Mouse (Mus musculus) kidney, embryonic 14.5 days (tissue): ENCODE measurements around the gene Plscr4. TPM values are rescaled to one million over a fixed set of nuclear protein-coding genes. Genes with fewer than 3 reads are reported as not detected.

ENCODE experiments used
- ATAC-seq: fragments of 200-750 bp; cut with Nextera tagmentation; 2 replicates; pipeline ENCODE4 v1.8.0; 2017; ENCODE audit warnings: moderate number of reproducible peaks, mild to moderate bottlenecking, moderate TSS enrichment, moderate library complexity; ENCODE audit not compliant: low FRiP score, low TSS enrichment
- H3K27ac ChIP-seq: fragments of 300-500 bp; sonication (generic); 2 replicates; pipeline ENCODE4 v1.5.1; 2014; ENCODE audit warnings: low read depth, mild to moderate bottlenecking, low read length, moderate library complexity, mixed read lengths
- H3K27me3 ChIP-seq: fragments of 300-500 bp; sonication (generic); 2 replicates; pipeline ENCODE4 v1.6.1; 2014; ENCODE audit warnings: mild to moderate bottlenecking, low read length; ENCODE audit not compliant: control insufficient read depth, insufficient read depth
- H3K36me3 ChIP-seq: fragments of 300-500 bp; sonication (generic); 2 replicates; pipeline ENCODE4 v1.6.1; 2014; ENCODE audit warnings: low read length, mixed read lengths; ENCODE audit not compliant: control insufficient read depth, insufficient read depth
- H3K4me1 ChIP-seq: fragments of 300-500 bp; sonication (generic); 2 replicates; pipeline ENCODE4 v1.6.1; 2014; ENCODE audit warnings: low read length, mixed read lengths; ENCODE audit not compliant: control insufficient read depth, insufficient read depth
- H3K4me2 ChIP-seq: fragments of 300-500 bp; sonication (generic); replicated peaks from 2 replicates; pipeline ENCODE4 v1.6.1; 2014; ENCODE audit warnings: low read depth, mild to moderate bottlenecking, low read length
- H3K4me3 ChIP-seq: fragments of 300-500 bp; sonication (generic); 2 replicates; pipeline ENCODE4 v1.5.1; 2014; ENCODE audit warnings: mild to moderate bottlenecking, low read length
- H3K9ac ChIP-seq: fragments of 300-500 bp; sonication (generic); 2 replicates; pipeline ENCODE4 v1.6.1; 2014; ENCODE audit warnings: low read depth, mild to moderate bottlenecking, low read length, moderate library complexity
- H3K9me3 ChIP-seq: fragments of 300-500 bp; sonication (generic); 2 replicates; pipeline ENCODE4 v1.6.1; 2016; ENCODE audit warnings: low read length; ENCODE audit not compliant: control insufficient read depth
- WGBS: fragments of 180-500 bp; shearing (Covaris S2); extraction: QIAGEN DNeasy Blood & Tissue Kit; methylation state at CpG from one replicate; pipeline ENCODE4 v1.1.7; 2014; 5-methylcytosine and 5-hydroxymethylcytosine counted together
- polyA plus RNA-seq: library from polyadenylated mRNA; unstranded; fragments of >200 nt; fragmentation: Nextera tagmentation; extraction: Ambion mirVana; gene quantifications from 2 replicates; pipeline ENCODE4 v1.2.1, GENCODE M21; 2014

The Plscr4 gene
- polyA plus RNA-seq, 1 experiment from 2014 or later, result 3.4 TPM

- Histone ChIP-seq H3K4me3 (peak overlapping the region; percentile 73; the same call in 1 of the 2 replicates), H3K4me2 (peak overlapping the region; percentile 96), H3K9ac (no peak overlapping the region; the same call in 1 of the 2 replicates), H3K36me3 (no peaks in the 10 kb centered on the region), H3K4me1 (no peaks in the 10 kb centered on the region), H3K27ac (no peak overlapping the region), H3K27me3 (no peaks in the 10 kb centered on the region), H3K9me3 (no peaks in the 10 kb centered on the region)
- no peak for ATAC-seq
- 97% methylated on average over 2 of the region's 2 CpGs for WGBS
Observed at GRCm38 (mm10) chr9:92458418-92458817, 1.2 kb downstream of the Plscr4 start.

GRCm38 (mm10) chr9:92467724-92468123 is 10.6 kb downstream of the Plscr4 start:
- Histone ChIP-seq H3K36me3 (no peaks in the 10 kb centered on the region), H3K4me1 (no peaks in the 10 kb centered on the region), H3K9ac (no peak overlapping the region), H3K27ac (no peak overlapping the region), H3K4me2 (no peak overlapping the region), H3K4me3 (no peak overlapping the region), H3K9me3 (no peaks in the 10 kb centered on the region), H3K27me3 (no peaks in the 10 kb centered on the region)
- no peak for ATAC-seq
- 84% methylated on average over 4 of the region's 4 CpGs for WGBS

GRCm38 (mm10) chr9:92472256-92472855 is 15.2 kb downstream of the Plscr4 start:
- Histone ChIP-seq H3K27ac (no peak overlapping the region), H3K9ac (no peak overlapping the region), H3K9me3 (no peaks in the 10 kb centered on the region), H3K4me2 (no peak overlapping the region), H3K36me3 (no peaks in the 10 kb centered on the region), H3K4me1 (0 out of 2 replicates have a peak, but pooled peaks cover 2% of the 10 kb centered on the region), H3K4me3 (no peak overlapping the region), H3K27me3 (no peaks in the 10 kb centered on the region)
- ATAC-seq, result peak; percentile 83
- 58% methylated on average over 5 of the region's 5 CpGs for WGBS

DNA sequence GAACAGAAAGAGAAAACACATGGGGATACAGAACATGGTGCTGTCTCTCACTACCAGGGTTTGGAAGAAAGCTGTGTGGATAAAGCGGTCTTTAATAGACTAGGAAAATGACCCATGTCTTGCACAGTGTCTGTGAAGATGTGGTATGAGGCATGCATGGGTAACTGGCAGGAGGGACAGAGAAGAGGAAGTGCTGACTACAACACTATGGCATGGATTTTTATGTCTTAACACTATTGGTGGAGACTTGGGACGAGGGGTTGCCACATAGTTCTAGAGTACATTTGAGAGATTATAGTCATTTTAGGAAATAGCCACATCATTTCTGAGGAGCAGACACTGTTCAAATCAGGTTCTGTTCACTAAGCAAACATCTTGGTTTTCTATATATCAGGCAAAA is 16.0 kb downstream of the Plscr4 start:
- Histone ChIP-seq H3K4me3 (no peak overlapping the region), H3K4me1 (0 out of 2 replicates have a peak, but pooled peaks cover 2% of the 10 kb centered on the region), H3K27me3 (no peaks in the 10 kb centered on the region), H3K9ac (no peak overlapping the region), H3K27ac (no peak overlapping the region), H3K4me2 (no peak overlapping the region), H3K36me3 (no peaks in the 10 kb centered on the region), H3K9me3 (no peaks in the 10 kb centered on the region)
- 97% methylated on average over 2 of the region's 2 CpGs for WGBS
- no peak for ATAC-seq

- Histone ChIP-seq H3K36me3 (no peaks in the 10 kb centered on the region), H3K4me2 (no peak overlapping the region), H3K4me3 (no peak overlapping the region), H3K27me3 (no peaks in the 10 kb centered on the region), H3K9me3 (no peaks in the 10 kb centered on the region), H3K27ac (no peak overlapping the region), H3K4me1 (0 out of 2 replicates have a peak, but pooled peaks cover 2% of the 10 kb centered on the region), H3K9ac (no peak overlapping the region)
- ATAC-seq, result peak; percentile 62; the same call in 1 of the 2 replicates
- WGBS, result 70% methylated on average over 1 of the region's 1 CpGs
Observed at GRCm38 (mm10) chr9:92474244-92474643, 17.1 kb downstream of the Plscr4 start.

GRCm38 (mm10) chr9:92481663-92482062 is 24.5 kb downstream of the Plscr4 start:
- Histone ChIP-seq H3K4me2 (no peak overlapping the region), H3K9me3 (no peaks in the 10 kb centered on the region), H3K27ac (no peak overlapping the region), H3K4me1 (no peaks in the 10 kb centered on the region), H3K4me3 (no peak overlapping the region), H3K9ac (no peak overlapping the region), H3K27me3 (no peaks in the 10 kb centered on the region), H3K36me3 (no peaks in the 10 kb centered on the region)
- WGBS, result 27% methylated on average over 2 of the region's 2 CpGs
- ATAC-seq, result peak; percentile 77; the same call in 1 of the 2 replicates

- H3K36me3 ChIP-seq, result no peaks in the 10 kb centered on the region
- H3K9me3 ChIP-seq, result no peaks in the 10 kb centered on the region
- no peak overlapping the region for H3K4me2 ChIP-seq
- H3K9ac ChIP-seq, result no peak overlapping the region
- 89% methylated on average over 4 of the region's 4 CpGs for WGBS
- H3K27me3 ChIP-seq, result no peaks in the 10 kb centered on the region
- no peak for ATAC-seq
- no peak overlapping the region for H3K27ac ChIP-seq
- H3K4me3 ChIP-seq, result no peak overlapping the region
- no peaks in the 10 kb centered on the region for H3K4me1 ChIP-seq
Observed at GRCm38 (mm10) chr9:92482551-92482950, 25.4 kb downstream of the Plscr4 start.

DNA sequence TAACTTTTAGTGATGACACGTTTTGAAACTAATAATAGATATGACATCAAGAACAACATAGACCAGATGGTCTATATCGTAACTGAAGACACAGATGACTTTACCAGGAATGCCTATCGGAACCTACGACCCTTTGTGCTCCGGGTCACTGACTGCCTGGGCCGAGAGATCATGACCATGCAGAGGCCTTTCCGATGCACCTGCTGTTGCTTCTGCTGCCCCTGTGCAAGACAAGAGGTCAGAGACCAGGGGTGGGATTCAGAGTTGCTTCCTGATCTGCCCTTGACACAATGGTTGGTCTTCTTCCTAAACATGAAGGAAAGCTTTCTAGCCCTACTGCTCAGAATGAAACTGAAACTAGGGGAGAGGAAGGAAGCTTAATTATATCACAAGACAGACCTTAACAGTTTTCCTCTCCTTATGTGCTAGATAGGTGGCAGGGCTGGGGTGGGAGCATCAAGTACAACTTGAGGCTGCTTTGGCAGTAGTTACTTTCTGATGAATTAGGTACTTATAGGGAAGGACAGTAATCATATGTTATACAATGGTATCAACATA is 27.6 kb downstream of the Plscr4 start:
- H3K27me3 ChIP-seq, result no peaks in the 10 kb centered on the region
- H3K36me3 ChIP-seq, result no peaks in the 10 kb centered on the region
- H3K9me3 ChIP-seq, result no peaks in the 10 kb centered on the region
- no peak overlapping the region for H3K4me2 ChIP-seq
- H3K4me3 ChIP-seq, result no peak overlapping the region
- 56% methylated on average over 7 of the region's 7 CpGs for WGBS
- H3K27ac ChIP-seq, result no peak overlapping the region
- no peak for ATAC-seq
- no peak overlapping the region for H3K9ac ChIP-seq
- no peaks in the 10 kb centered on the region for H3K4me1 ChIP-seq

GRCm38 (mm10) chr9:92489857-92490256 is 32.7 kb downstream of the Plscr4 start:
- Histone ChIP-seq H3K9ac (no peak overlapping the region), H3K36me3 (no peaks in the 10 kb centered on the region), H3K27ac (no peak overlapping the region), H3K4me1 (no peaks in the 10 kb centered on the region), H3K9me3 (no peaks in the 10 kb centered on the region), H3K27me3 (no peaks in the 10 kb centered on the region), H3K4me3 (no peak overlapping the region), H3K4me2 (no peak overlapping the region)
- ATAC-seq, result no peak
- WGBS, result 86% methylated on average over 7 of the region's 7 CpGs
